Mouse (Mus musculus): ENCODE data around the gene Psmb7. TPM values are rescaled to one million over a fixed set of nuclear protein-coding genes. Genes with fewer than 3 reads are reported as not detected.

Gene Psmb7
- total RNA-seq (2014; fragmentation: Nextera tagmentation), result 171 and 174 TPM in 2 replicates
- total RNA-seq (2017), result 303 and 314 TPM in 2 replicates

GRCm38 (mm10) chr2:38643625-38644427, at the start of gene Psmb7:
TSS of gene Psmb7 (minus strand) at chr2:38644087.
- peak; percentile 93 for ATAC-seq (replicated peaks; ENCODE audit: poor library complexity, severe bottlenecking)

- peak; percentile 45; the same call in 1 of the 2 replicates for ATAC-seq (replicated peaks; ENCODE audit: poor library complexity, severe bottlenecking)
Measured at GRCm38 (mm10) chr2:38691542-38691941, 47.7 kb upstream of the Psmb7 start.

GRCm38 (mm10) chr2:38689881-38690280, 46.0 kb upstream of the Psmb7 start:
- no peak for ATAC-seq (replicated peaks; ENCODE audit: poor library complexity, severe bottlenecking)

DNA sequence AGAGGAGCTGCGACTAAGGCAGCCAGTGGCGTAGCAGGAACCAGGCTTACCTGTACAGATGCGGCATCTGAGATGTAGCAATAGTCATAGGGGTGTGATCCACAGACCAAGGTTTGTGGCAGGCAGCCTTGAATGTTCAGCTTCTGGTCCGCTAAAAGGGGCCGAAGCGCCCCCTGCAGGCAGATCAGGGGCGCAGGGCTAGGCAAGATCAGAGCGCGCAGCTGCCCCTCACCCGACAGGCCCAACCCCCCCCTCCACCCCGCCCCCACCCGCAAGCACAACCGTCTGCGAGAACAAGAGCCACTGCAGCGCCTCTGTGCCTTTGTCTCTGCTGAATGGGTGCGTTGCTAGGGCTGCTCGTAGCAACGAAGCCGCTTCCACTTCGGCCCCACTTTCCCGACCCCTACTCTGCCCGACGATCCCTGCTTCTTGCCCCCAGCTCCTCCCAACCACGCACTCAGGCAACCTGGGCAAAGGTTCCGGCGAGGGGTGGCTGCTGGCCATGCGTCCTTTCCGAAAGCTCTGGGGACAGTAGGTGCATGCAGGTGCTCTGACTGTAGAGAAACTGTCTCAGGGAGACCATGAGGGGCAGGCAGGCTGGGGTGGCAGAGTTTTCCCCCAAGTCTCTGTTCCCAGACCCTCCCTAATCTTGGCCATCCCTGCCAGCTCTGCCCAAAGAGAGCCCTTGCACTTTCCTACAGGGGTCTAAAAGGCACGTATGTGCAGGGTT, 45.1 kb upstream of the Psmb7 start:
- peak; percentile 50; the same call in 1 of the 2 replicates for ATAC-seq (replicated peaks; ENCODE audit: poor library complexity, severe bottlenecking)

- ATAC-seq (replicated peaks; ENCODE audit: poor library complexity, severe bottlenecking), result no peak
Measured at GRCm38 (mm10) chr2:38685746-38686145, 41.9 kb upstream of the Psmb7 start.

DNA sequence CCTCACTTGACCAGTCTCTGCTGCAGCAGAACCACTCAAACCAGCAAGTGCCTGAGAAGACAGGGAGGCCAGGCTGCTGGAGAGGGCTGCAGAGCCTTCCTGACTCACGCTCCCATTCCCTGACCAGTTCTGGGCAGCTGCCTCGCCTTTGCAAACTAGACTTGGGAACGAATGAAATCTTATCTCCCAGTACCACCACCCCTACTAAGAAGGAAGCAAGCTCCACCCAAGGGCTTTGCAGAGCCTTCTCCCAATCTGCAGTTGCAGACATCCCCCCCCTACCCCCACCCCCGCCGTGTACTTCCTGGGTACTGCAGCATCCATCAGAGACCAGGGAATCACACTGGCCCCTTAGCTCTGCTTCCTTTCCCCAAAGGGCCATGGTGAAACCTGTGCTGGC, 39.2 kb upstream of the Psmb7 start:
- ATAC-seq (replicated peaks; ENCODE audit: poor library complexity, severe bottlenecking), result no peak

GRCm38 (mm10) chr2:38682209-38682608, 38.3 kb upstream of the Psmb7 start:
- ATAC-seq (replicated peaks; ENCODE audit: poor library complexity, severe bottlenecking), result no peak

- ATAC-seq (replicated peaks; ENCODE audit: poor library complexity, severe bottlenecking), result no peak
Measured at GRCm38 (mm10) chr2:38678947-38679346, 35.1 kb upstream of the Psmb7 start.

DNA sequence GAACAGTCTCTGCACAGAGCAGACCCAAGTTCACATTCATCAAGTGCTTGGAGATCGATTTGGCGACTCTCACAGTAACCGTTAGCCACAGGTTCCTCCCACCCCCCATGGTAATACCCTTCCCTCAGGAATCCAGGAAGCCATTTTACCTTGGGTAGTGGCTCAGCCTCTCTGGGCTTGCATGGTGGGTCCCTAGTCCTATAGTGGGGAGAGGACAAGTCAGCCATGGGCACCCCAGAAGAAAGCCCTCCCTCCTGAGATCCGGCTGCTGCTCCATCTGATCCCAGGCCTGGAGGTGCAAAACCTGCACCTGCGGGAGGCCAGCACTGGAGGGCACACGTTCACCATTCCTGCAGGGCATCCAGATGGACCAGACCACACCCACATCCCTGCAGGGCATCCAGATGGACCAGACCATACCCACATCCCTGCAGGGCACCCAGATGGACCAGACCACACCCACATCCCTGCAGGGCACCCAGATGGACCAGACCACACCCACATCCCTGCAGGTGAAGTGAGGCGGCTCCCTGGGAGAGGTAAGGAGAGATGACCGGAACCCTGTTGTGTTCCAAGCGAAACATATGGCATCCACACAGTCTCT, 31.6 kb upstream of the Psmb7 start:
- no peak for ATAC-seq (replicated peaks; ENCODE audit: poor library complexity, severe bottlenecking)

DNA sequence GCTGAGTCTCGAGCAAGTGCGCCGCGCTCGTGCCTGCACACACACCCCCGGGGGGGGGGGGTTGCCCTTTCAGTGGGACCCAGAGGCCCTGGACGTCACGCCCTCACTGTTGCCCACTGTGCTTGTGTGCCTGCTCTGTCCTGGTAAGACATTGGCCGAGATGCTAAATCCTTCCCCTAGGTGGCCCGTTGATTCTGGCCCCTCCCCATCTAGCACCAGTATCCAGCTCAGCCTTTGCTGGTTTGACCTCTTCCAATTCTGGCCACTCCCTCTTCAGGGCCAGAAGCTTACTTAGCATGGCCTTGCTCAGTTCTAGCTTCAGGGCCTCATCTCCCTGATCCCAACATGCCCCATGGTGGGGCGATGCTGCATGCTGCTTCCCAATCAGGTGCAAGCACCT, 28.6 kb upstream of the Psmb7 start:
- ATAC-seq (replicated peaks; ENCODE audit: poor library complexity, severe bottlenecking), result no peak

- peak; percentile 84 for ATAC-seq (replicated peaks; ENCODE audit: poor library complexity, severe bottlenecking)
Measured at GRCm38 (mm10) chr2:38668802-38669580, 25.1 kb upstream of the Psmb7 start.

GRCm38 (mm10) chr2:38661398-38661797, 17.5 kb upstream of the Psmb7 start:
- ATAC-seq (replicated peaks; ENCODE audit: poor library complexity, severe bottlenecking), result no peak

DNA sequence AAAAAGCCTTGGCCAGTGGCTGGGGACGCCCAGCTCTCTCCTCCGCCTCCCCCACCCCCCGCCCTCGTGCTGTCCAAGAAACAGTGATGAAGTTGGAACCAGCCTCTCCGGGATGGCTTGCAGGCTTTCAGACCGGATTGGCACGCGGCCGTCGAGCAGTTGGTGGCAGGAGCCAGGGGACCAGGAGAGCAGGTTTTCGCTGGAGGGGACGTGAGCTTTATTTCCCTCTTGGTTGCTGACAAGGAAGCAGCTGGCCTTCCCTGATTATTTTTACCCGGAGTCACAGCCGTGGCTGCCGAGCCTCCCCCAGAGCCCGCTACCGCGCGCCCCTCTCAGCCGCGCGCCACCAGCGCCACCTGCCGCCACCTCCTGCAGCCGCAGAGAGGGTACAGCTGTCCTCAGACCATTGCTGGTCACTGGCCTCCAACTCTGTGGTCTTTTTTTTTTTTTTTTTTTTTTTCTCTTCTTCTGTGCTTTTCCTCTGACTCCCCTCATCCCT, 14.5 kb upstream of the Psmb7 start:
- peak; percentile 97 for ATAC-seq (replicated peaks; ENCODE audit: poor library complexity, severe bottlenecking)

DNA sequence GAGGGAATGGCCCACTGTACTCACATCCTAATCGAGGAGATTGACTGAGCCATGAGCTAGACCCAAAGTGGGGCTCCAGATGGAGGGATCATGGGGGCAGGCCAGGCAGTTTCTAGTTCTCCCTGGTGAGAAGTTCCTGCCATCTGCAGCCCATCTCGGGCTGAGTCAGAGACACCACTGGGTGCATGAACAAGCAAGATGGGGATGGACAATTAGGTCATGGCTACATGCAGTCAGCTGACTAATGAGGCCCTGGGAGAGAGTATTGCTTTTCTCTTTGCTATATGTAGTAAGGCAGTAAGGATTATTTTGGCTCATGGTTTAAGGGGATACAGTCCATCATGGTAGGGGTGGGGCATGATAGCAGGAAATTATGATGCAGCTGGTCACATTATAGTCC, 9.8 kb upstream of the Psmb7 start:
- ATAC-seq (replicated peaks; ENCODE audit: poor library complexity, severe bottlenecking), result no peak

GRCm38 (mm10) chr2:38653293-38653619, 9.4 kb upstream of the Psmb7 start:
- ATAC-seq (replicated peaks; ENCODE audit: poor library complexity, severe bottlenecking), result no peak

- no peak for ATAC-seq (replicated peaks; ENCODE audit: poor library complexity, severe bottlenecking)
Measured at GRCm38 (mm10) chr2:38652565-38653292, 8.8 kb upstream of the Psmb7 start.

- ATAC-seq (replicated peaks; ENCODE audit: poor library complexity, severe bottlenecking), result no peak
Measured at GRCm38 (mm10) chr2:38652098-38652497, 8.2 kb upstream of the Psmb7 start.

DNA sequence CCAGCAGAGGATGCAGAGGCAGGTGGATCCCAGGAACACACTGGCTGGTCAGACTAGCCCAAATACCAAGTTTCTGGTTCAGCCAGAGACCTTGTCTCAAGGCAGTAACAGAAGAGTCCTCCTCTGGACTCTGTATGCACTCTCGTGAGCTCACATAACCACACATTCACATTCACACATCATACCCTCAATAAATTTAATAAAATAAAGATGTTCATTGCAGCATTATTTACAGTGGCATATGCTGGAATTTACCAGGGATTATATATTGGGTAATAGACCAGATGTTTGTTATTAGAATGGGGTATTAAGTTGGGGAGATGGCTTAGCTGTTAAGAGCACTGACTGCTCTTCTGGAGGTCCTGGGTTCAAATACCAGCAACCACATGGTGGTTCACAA, 6.5 kb upstream of the Psmb7 start:
- ATAC-seq (replicated peaks; ENCODE audit: poor library complexity, severe bottlenecking), result no peak

- no peak for ATAC-seq (replicated peaks; ENCODE audit: poor library complexity, severe bottlenecking)
Measured at GRCm38 (mm10) chr2:38647661-38648060, 3.8 kb upstream of the Psmb7 start.

DNA sequence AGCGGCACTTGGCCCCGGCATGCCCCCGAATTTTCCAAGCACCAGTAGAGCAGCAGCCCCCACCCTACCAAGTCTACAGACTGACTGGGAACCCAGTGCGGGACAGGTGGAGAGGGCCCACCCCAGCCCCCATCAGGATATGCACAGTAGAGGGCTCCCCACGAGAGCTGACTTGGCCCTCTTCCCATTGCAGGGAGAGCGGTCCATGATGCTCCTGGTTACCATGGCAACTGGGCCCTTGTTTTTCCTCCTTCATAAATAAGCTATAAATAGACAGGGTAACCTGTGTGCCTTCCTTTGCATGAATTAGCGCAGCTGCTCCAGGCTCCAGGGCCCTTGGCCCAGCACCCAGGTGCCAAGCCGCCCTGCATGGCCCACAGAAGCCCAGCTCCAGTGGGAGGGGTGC, 3.3 kb upstream of the Psmb7 start:
- no peak for ATAC-seq (replicated peaks; ENCODE audit: poor library complexity, severe bottlenecking)

Measured in granulocyte monocyte progenitor cell, adult 5-6 weeks (primary cell).